Mouse (Mus musculus) testis, adult 2 months (tissue): ENCODE data around the gene Plcb4. TPM values are rescaled to one million over a fixed set of nuclear protein-coding genes. Genes with fewer than 3 reads are reported as not detected.

Experiments used
- H3K27ac ChIP-seq: fragments of 200-500 bp; 2 replicates; pipeline ENCODE4 v1.5.1; 2012; ENCODE audit warnings: low read depth, low read length; ENCODE audit not compliant: control insufficient read depth, insufficient read depth
- H3K27me3 ChIP-seq: fragments of 200-500 bp; 2 replicates; pipeline ENCODE4 v1.6.1; 2012; ENCODE audit warnings: mild to moderate bottlenecking, low read length, moderate library complexity; ENCODE audit not compliant: control insufficient read depth, insufficient read depth
- H3K36me3 ChIP-seq: fragments of 200-500 bp; 2 replicates; pipeline ENCODE4 v1.6.1; 2012; ENCODE audit warnings: mild to moderate bottlenecking, low read length; ENCODE audit not compliant: control insufficient read depth, insufficient read depth
- H3K4me1 ChIP-seq: fragments of 200-500 bp; 2 replicates; pipeline ENCODE4 v1.6.1; 2012; ENCODE audit warnings: low read length; ENCODE audit not compliant: control insufficient read depth, insufficient read depth
- H3K4me3 ChIP-seq: fragments of 200-500 bp; 2 replicates; pipeline ENCODE4 v1.5.1; 2012; ENCODE audit warnings: low read depth, mild to moderate bottlenecking, low read length, moderate library complexity, mixed read lengths; ENCODE audit not compliant: control insufficient read depth
- CTCF ChIP-seq: fragments of 200-500 bp; IDR thresholded peaks from 2 replicates; pipeline ENCODE4 v1.5.1; 2012; ENCODE audit warnings: low read depth, mild to moderate bottlenecking, inconsistent platforms, low read length, moderate library complexity; ENCODE audit not compliant: control insufficient read depth, insufficient read depth, insufficient replicate concordance
- POLR2A ChIP-seq: fragments of 200-500 bp; IDR thresholded peaks from 2 replicates; pipeline ENCODE4 v1.6.1; 2012; ENCODE audit warnings: low read depth, mild to moderate bottlenecking, inconsistent platforms, low read length, moderate library complexity; ENCODE audit not compliant: control insufficient read depth
- polyA plus RNA-seq: library from polyadenylated mRNA; depleted of rRNA; stranded (reverse); fragments of >200 nt; gene quantifications from 2 replicates; pipeline ENCODE4 v1.2.3, GENCODE M21; 2012

The Plcb4 gene
- polyA plus RNA-seq, 1 experiment: 12.3 TPM

DNA sequence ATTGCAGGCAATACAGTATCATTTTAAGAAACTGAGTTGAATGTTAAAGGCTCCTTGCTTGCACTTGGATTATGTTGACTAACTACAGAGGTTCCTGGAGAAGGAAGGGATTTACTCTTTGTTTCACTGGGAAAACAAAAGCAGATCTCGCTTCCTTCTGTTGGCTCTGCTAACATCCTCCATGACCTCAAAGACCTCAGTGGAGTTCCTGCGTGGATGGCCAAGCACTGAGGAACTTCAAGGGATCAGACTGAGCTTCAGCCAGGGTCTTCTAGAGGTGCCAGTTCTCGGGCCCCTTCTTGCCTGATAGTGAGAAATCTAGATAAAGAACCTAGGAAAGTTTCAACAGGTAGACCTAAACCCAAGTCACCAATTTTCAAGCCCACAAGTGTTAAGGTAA is 258.2 kb downstream of the Plcb4 start:
- Histone ChIP-seq H3K4me3 (no peak overlapping the region), H3K4me1 (no peaks in the 10 kb centered on the region), H3K27ac (no peak overlapping the region), H3K27me3 (no peaks in the 10 kb centered on the region), H3K36me3 (no peaks in the 10 kb centered on the region)
- no peak for TF ChIP-seq CTCF
- no peak for TF ChIP-seq POLR2A

DNA sequence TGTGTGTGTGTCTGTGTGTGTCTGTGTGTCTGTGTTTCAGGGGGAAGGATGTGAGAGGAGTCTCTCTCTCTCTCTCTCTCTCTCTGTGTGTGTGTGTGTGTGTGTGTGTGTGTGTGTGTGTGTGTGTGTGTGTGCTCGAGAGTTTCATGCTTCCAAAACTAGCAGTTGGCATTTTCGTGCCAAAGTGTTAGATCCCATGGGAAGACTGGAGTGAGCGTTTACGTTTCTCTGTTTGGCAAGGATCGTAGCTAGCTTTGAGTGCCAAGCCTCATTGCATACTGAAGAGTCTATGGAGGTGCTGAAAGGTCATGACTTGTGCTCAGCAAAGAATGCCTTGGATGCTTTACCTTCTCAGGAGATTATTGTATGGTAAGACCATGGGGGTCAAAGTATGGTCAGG is 259.3 kb downstream of the Plcb4 start:
- H3K27ac ChIP-seq: no peak overlapping the region
- TF ChIP-seq CTCF (no peak), POLR2A (no peak)
- H3K4me3 ChIP-seq: no peak overlapping the region
- H3K27me3 ChIP-seq: no peaks in the 10 kb centered on the region
- no peaks in the 10 kb centered on the region for H3K36me3 ChIP-seq
- no peaks in the 10 kb centered on the region for H3K4me1 ChIP-seq

DNA sequence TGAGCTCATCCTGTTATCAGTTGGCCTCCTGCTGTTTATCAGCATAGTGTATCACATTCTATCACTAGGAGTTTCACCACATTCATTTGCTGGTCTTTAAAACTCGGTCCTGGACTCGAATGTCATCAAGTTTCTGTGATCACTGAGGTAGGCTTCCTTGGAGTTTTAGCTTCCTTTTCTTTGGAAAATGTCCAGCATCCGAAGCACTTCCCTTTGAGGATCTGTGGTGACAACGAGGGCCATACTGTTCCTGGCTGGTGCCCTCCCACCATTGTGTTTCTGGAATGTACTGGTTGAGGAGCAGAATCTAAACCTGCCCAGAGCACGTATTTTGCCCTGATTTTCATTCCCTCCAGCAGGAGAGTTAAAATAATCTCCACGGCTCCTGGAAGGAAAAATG is 260.8 kb downstream of the Plcb4 start:
- Histone ChIP-seq H3K36me3 (no peaks in the 10 kb centered on the region), H3K27me3 (no peaks in the 10 kb centered on the region), H3K4me3 (no peak overlapping the region), H3K27ac (no peak overlapping the region), H3K4me1 (no peaks in the 10 kb centered on the region)
- TF ChIP-seq CTCF (no peak), POLR2A (no peak)

DNA sequence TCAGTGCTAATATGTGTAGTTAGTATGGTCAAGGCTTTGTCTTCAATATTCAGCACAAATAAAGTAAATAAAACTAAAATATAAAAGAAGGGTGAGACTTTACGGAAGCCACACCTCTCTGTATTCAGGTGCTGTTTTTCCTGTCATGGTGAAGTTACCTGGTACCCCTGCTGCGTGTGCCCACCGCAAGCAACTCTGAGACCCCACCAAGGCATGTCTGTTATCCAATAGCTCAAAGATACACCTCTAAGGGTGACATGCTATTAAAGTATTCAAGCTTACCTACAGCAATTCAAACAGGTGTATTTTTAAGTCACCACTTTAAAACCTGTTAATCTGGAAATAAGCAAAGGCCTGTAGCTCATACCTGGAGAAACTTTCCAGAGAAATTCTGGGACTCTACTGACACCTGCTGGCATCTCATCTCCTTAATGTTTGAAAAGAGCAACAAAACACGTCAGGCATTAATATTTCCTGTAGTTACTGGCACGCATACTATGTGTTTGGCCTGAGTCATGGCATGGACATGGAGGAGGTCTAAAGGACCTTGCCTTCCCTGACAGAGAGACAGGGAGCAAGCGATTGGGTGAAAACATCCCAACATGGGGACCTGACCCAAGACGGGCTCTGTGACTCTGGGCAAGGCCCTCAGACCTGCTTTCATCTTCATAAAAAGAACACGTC is 268.0 kb downstream of the Plcb4 start:
- no peak for TF ChIP-seq CTCF
- no peak for TF ChIP-seq POLR2A
- H3K27ac ChIP-seq: no peak overlapping the region
- no peak overlapping the region for H3K4me3 ChIP-seq
- H3K36me3 ChIP-seq: no peaks in the 10 kb centered on the region
- no peaks in the 10 kb centered on the region for H3K27me3 ChIP-seq
- H3K4me1 ChIP-seq: no peaks in the 10 kb centered on the region; the same call in 1 of the 2 replicates

DNA sequence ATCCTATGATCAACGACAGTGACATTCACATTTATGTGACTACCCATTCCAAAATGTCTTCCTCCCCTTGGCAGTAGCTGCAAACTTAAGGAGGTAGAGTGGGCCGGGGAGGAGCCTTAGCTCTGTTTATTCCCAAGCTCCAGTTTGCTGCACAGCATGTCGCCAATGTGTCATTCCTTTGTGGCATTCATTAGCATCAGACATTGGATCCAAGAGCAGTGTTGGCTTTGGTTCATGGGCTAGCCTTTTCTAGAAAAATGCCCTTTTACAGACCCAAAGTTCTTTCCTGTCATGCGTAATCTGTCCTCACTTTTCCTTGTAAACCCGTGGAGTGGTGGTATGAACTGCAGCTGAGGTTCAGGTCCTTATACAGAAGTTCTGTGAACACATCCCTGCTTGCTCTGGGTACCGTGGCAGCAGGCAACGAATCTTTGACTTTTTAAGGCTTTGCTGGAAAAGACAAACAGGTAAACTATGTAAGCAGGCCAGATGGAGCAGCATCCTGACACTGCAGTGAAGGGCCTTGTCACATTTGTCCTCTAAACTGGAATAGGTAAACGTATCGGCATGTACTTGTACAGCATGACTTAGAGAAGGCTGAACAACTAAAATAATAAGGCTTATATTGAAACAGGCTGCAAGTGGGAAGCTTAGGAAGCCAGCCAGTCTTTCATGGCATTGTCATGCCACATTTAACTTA is 270.4 kb downstream of the Plcb4 start:
- Histone ChIP-seq H3K4me3 (no peak overlapping the region), H3K27me3 (no peaks in the 10 kb centered on the region), H3K36me3 (no peaks in the 10 kb centered on the region), H3K4me1 (no peaks in the 10 kb centered on the region; the same call in 1 of the 2 replicates), H3K27ac (no peak overlapping the region)
- no peak for TF ChIP-seq CTCF
- TF ChIP-seq POLR2A: no peak

DNA sequence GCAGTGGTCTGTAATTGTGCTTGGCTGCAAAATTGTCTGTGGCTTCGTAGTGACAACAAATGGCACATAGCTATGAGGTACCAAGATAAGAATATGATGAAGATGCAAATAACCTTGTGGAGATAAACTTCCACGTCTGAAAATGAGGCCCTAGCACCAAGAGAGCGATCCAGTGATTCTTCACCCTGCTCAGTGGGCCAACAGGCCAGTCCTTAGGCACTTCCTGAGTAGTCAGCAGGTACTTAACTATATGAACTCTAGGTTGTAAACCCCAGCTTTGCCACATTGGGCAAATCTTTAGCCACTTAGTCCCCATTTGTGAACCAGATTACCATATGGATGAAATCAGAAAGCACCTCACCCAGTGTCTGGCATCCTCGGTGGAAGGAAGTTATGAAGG is 271.9 kb downstream of the Plcb4 start:
- no peaks in the 10 kb centered on the region; the same call in 1 of the 2 replicates for H3K4me1 ChIP-seq
- no peaks in the 10 kb centered on the region for H3K36me3 ChIP-seq
- H3K27me3 ChIP-seq: no peaks in the 10 kb centered on the region
- no peak for TF ChIP-seq CTCF
- no peak overlapping the region for H3K27ac ChIP-seq
- H3K4me3 ChIP-seq: no peak overlapping the region

DNA sequence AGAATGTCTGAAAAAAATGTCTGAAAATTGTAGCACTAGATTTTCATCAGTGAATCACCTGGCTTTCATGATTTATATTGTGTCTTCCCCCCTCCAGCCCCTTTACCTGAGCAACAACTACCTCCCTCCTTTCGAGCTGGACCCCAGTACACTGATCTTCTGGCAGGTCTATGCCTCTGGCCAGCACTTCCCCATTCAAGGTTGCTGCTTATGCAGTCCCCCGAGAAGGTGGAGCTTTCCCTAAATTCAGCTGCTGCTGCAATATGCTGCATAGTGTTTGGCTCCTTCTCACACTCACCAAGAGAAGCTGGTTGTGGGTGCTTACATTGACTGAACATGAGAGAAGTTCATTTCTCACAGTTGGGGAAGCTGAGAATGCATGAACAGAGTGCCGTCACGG is 273.8 kb downstream of the Plcb4 start:
- H3K4me3 ChIP-seq: no peak overlapping the region
- no peak overlapping the region for H3K27ac ChIP-seq
- no peaks in the 10 kb centered on the region for H3K4me1 ChIP-seq
- no peaks in the 10 kb centered on the region for H3K36me3 ChIP-seq
- TF ChIP-seq CTCF (no peak), POLR2A (no peak)
- H3K27me3 ChIP-seq: no peaks in the 10 kb centered on the region

DNA sequence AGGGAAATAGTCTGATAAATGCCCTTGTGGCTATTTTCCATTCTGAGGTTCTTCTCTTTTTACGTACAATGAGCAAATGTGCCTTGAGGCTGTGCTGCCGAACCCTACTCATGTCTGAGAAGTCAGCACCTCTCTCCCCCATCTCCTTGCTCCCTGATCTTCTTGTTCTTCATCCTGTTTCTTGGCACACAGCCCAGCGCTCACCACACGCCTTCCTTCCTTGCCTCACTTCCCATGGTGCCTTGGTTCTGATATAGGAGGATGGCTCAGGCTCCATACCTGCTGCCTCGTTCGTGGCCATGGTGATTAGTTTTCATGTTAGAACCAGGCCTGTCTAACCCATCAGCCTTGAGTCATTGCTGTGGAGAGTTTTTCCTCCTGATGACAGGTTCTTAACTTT is 277.6 kb downstream of the Plcb4 start:
- TF ChIP-seq POLR2A: no peak
- no peak for TF ChIP-seq CTCF
- Histone ChIP-seq H3K27me3 (no peaks in the 10 kb centered on the region), H3K36me3 (no peaks in the 10 kb centered on the region), H3K4me3 (no peak overlapping the region), H3K27ac (no peak overlapping the region), H3K4me1 (no peaks in the 10 kb centered on the region)
